Mouse (Mus musculus) heart, embryonic 13.5 days (tissue): Measurements from ENCODE around the gene Rpgrip1l. TPM values are rescaled to one million over a fixed set of nuclear protein-coding genes. Genes with fewer than 3 reads are reported as not detected.

Source experiments
- ATAC-seq: fragments of 200-750 bp; cut with Nextera tagmentation; 2 replicates; pipeline ENCODE4 v1.8.0; 2017; ENCODE audit warnings: moderate TSS enrichment; ENCODE audit not compliant: insufficient number of reproducible peaks, low FRiP score, low TSS enrichment; ENCODE audit errors: extremely low read depth
- H3K27ac ChIP-seq: fragments of 300-500 bp; sonication (generic); replicated peaks from 2 replicates; pipeline ENCODE4 v1.5.1; 2015; ENCODE audit warnings: moderate library complexity, mild to moderate bottlenecking, inconsistent platforms
- H3K27me3 ChIP-seq: fragments of 300-500 bp; sonication (generic); replicated peaks from 2 replicates; pipeline ENCODE4 v1.6.1; 2015; ENCODE audit warnings: mild to moderate bottlenecking, inconsistent platforms
- H3K36me3 ChIP-seq: fragments of 300-500 bp; sonication (generic); 2 replicates; pipeline ENCODE4 v1.6.1; 2015; ENCODE audit warnings: mild to moderate bottlenecking, inconsistent platforms
- H3K4me1 ChIP-seq: fragments of 300-500 bp; sonication (generic); 2 replicates; pipeline ENCODE4 v1.6.1; 2015; ENCODE audit warnings: inconsistent platforms
- H3K4me2 ChIP-seq: fragments of 300-500 bp; sonication (generic); 2 replicates; pipeline ENCODE4 v1.6.1; 2015; ENCODE audit warnings: inconsistent platforms, mild to moderate bottlenecking, moderate library complexity
- H3K4me3 ChIP-seq: fragments of 300-500 bp; sonication (generic); 2 replicates; pipeline ENCODE4 v1.5.1; 2015; ENCODE audit warnings: moderate library complexity, mild to moderate bottlenecking, inconsistent platforms
- H3K9ac ChIP-seq: fragments of 300-500 bp; sonication (generic); 2 replicates; pipeline ENCODE4 v1.6.1; 2015; ENCODE audit warnings: inconsistent platforms, mild to moderate bottlenecking, moderate library complexity
- H3K9me3 ChIP-seq: fragments of 300-500 bp; sonication (generic); 2 replicates; pipeline ENCODE4 v1.6.1; 2016; ENCODE audit warnings: inconsistent platforms
- WGBS: fragments of 180-500 bp; shearing (Covaris S2); methylation state at CpG from one replicate; pipeline ENCODE4 v1.1.7; 2015; ENCODE audit warnings: mixed read lengths; 5-methylcytosine and 5-hydroxymethylcytosine counted together
- polyA plus RNA-seq: library from polyadenylated mRNA; unstranded; fragments of >200 nt; fragmentation: Nextera tagmentation; extraction: Ambion mirVana; gene quantifications from 2 replicates; pipeline ENCODE4 v1.2.1, GENCODE M21; 2015

The Rpgrip1l gene
- polyA plus RNA-seq, 1 experiment from 2014 or later = 6.9 TPM

DNA sequence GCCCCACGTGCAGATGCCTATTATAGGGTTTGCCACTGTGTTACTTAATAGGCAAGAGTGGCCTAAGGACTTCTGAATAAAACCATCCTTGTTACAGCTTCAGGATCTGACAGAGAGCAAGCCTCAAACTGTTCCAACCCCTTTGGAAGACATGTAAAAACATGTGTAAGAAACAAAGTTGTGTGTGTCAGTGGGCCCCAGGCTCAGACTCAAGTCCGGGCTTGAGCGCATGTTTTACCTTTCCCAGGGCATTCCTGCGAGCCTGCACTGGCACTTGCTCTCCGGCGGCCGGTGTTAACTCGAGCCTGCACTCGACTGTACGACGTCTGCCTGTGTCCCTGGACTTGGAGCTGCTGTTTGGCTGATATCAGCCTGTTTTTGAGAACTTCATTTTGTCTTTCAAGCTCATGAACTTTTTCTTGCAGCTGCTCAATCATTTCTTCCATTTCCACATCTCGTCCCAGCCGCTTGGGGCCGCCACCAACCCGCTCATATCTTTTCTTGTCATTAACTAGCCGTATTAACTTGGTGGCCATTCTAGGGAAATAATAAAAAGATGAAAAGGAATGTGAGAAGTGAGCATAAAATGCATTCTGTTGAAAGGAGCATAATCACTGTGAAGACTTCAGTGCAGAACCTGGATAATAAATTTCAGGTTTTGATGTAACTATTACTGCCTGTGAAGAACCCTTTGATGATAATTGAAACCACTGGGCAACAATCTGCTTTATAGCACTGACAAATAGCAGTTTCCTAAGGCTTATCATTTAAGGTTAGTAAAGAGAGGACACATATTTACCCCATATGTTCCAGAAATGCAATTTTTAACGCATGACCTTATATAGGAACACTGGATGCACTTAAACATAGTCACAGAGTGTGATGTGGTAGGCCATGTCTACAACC is 8.3 kb downstream of the Rpgrip1l start:
- Histone ChIP-seq H3K27ac (no peak overlapping the region), H3K9ac (no peak overlapping the region), H3K4me1 (no peaks in the 10 kb centered on the region), H3K4me3 (no peak overlapping the region), H3K4me2 (no peak overlapping the region), H3K27me3 (no peaks in the 10 kb centered on the region), H3K9me3 (no peaks in the 10 kb centered on the region), H3K36me3 (peaks cover 35% of the 10 kb centered on the region)
- no peak for ATAC-seq
- WGBS = 66% methylated on average over 17 of the region's 17 CpGs

DNA sequence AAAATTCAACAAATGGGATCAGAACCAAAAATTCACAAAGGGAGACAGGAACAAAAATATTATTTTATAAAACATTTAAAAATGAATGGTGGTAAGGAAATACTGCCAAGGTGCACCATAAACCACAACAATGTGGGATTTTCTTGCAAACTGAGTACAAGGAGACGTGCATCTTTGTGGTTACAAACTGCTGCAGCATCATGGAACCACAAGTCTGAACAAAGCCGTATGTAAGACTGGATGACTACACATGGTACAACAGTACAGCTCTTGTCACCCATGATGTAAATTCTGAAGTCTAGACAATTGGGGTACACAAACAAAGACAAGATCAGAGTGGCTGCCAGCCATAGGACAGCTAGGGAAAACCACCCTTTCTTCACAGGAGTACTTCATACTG is 14.4 kb downstream of the Rpgrip1l start:
- peaks cover 35% of the 10 kb centered on the region for H3K36me3 ChIP-seq
- no peak overlapping the region for H3K27ac ChIP-seq
- no peak for ATAC-seq
- H3K4me3 ChIP-seq = no peak overlapping the region
- 82% methylated on average over 2 of the region's 2 CpGs for WGBS
- no peak overlapping the region for H3K9ac ChIP-seq
- H3K27me3 ChIP-seq = no peaks in the 10 kb centered on the region
- no peaks in the 10 kb centered on the region for H3K4me1 ChIP-seq
- no peaks in the 10 kb centered on the region for H3K9me3 ChIP-seq
- no peak overlapping the region for H3K4me2 ChIP-seq

DNA sequence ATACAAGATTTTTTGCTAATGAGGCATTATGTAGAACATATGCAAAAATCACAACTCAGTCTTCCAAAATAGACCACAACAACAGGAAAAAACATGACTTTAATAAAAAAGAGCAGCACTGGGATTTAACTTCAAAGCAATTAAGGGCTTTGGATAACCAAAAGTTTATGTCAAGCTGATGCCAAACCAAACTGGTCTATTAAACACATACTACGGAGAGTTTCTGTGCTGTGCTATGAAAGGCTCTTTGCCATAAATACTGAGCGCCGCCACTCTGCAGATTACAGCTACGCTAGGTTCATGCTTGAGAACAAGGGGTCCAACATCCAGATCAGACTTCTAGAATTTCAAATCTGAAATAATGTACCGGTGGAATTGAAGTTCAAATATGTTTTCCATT is 17.3 kb downstream of the Rpgrip1l start:
- ATAC-seq = no peak
- H3K4me1 ChIP-seq = no peaks in the 10 kb centered on the region
- no peak overlapping the region for H3K9ac ChIP-seq
- no peaks in the 10 kb centered on the region for H3K9me3 ChIP-seq
- no peak overlapping the region for H3K4me3 ChIP-seq
- no peak overlapping the region for H3K4me2 ChIP-seq
- peaks cover 21% of the 10 kb centered on the region for H3K36me3 ChIP-seq
- H3K27me3 ChIP-seq = no peaks in the 10 kb centered on the region
- 91% methylated on average over 5 of the region's 5 CpGs for WGBS
- no peak overlapping the region for H3K27ac ChIP-seq

DNA sequence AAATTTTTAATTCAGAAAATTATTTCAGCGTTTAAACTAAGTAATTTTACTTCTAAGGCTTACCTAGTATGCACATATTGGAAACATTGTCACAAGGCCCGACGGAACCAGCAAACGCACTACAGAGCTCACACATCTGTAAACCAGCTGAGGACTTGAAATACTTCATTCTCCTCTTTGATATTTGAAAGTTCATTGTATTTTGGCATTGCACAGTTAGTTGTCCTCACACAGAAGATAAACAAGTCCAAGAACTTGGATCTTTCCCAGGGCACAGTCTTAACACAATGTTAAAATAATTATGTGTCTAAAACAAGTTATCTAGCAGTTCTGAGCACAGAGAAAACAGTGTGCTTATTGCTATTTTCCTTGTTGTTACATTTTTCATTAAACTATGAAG is 22.5 kb downstream of the Rpgrip1l start:
- 79% methylated on average over 4 of the region's 4 CpGs for WGBS
- no peaks in the 10 kb centered on the region for H3K27me3 ChIP-seq
- H3K36me3 ChIP-seq = 0 out of 2 replicates have a peak, but pooled peaks cover 3% of the 10 kb centered on the region
- peaks cover 18% of the 10 kb centered on the region for H3K4me1 ChIP-seq
- H3K4me3 ChIP-seq = no peak overlapping the region
- no peak overlapping the region for H3K27ac ChIP-seq
- no peak for ATAC-seq
- H3K9ac ChIP-seq = no peak overlapping the region
- H3K9me3 ChIP-seq = no peaks in the 10 kb centered on the region
- no peak overlapping the region for H3K4me2 ChIP-seq

DNA sequence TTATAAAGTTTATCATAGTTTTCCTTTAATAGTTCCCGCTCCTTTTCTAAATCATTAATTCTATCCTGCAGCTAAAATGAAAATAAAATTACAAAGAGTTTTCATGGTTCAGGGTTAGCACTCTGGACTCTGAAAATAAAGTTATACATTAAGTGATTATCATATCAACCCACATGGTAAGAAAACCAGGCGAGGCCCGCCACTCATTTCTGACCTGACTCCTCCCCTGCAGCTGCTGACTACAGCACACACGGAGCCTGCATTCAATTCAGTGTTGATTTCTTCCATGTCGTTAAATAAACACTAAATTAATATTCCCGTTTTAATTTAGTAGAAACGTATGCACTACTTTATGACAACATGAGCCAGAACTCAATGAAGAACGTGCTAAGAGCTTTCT is 26.8 kb downstream of the Rpgrip1l start:
- Histone ChIP-seq H3K4me3 (no peak overlapping the region), H3K9ac (no peak overlapping the region), H3K4me2 (no peak overlapping the region), H3K4me1 (peaks cover 23% of the 10 kb centered on the region), H3K27ac (no peak overlapping the region), H3K36me3 (0 out of 2 replicates have a peak, but pooled peaks cover 3% of the 10 kb centered on the region), H3K27me3 (no peaks in the 10 kb centered on the region), H3K9me3 (no peaks in the 10 kb centered on the region)
- ATAC-seq = no peak; the same call in 1 of the 2 replicates
- 71% methylated on average over 8 of the region's 8 CpGs for WGBS

DNA sequence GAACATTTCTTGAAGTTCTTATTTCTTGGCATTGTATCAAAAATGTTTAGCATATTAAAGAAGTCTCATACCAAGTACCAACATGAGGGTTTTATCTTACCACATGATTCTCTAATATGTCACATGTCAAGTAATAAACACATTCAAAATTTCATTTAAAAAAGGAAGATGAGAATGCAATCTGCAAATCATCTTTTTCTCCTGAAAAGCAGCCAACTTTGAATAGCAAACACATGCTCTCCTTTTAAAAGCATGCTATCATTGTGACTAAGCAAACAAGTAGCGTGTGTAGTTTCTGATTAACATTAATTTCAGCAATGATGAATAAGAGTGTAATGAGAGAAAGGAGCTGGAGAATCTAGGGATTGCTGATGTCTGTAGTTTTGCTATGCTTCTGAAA is 29.2 kb downstream of the Rpgrip1l start:
- Histone ChIP-seq H3K27ac (no peak overlapping the region), H3K9ac (no peak overlapping the region), H3K27me3 (no peaks in the 10 kb centered on the region), H3K4me1 (peaks cover 22% of the 10 kb centered on the region), H3K36me3 (0 out of 2 replicates have a peak, but pooled peaks cover 3% of the 10 kb centered on the region), H3K4me2 (no peak overlapping the region), H3K4me3 (no peak overlapping the region), H3K9me3 (no peaks in the 10 kb centered on the region)
- WGBS = 79% methylated on average over 1 of the region's 1 CpGs
- ATAC-seq = no peak

DNA sequence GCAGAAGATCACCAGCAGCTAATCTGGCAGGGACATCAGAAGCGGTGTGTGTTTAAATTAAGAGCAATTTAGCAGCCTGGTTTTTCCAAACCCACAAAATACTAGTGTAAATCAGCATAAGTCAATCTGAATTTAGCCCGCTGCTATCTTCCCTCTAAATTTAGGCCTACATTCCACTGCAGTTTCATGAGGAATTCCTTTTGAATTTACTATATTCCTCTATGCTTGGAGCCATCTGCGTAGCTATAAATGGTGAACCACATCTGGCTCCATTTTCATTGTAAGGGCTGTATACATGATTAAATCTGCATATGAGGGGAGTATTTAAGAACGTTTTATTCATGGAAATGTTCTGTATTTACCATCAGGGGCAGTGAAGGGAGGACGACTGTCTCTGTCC is 30.4 kb downstream of the Rpgrip1l start:
- ATAC-seq = no peak

DNA sequence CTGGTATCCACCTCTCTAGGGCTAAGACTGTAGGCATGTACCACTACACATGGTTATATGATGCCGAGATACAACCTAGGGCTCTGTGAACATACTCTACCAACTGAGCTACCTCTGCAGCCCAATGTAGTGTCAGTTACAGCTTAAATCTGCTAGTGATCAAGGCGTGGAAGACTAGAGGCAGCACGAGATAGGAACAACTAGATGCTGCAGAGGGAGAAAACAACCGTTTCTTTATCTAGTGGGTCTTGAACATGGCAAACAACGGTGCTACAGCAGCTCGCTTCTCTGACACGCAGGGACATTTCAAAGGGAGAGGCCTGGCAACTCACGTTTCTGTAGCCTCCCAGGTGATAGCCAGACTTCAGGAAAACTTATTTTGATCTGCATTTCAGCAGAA is 31.5 kb downstream of the Rpgrip1l start:
- Histone ChIP-seq H3K4me2 (no peak overlapping the region), H3K9me3 (no peaks in the 10 kb centered on the region), H3K4me1 (peaks cover 6% of the 10 kb centered on the region; the same call in 1 of the 2 replicates), H3K9ac (no peak overlapping the region), H3K4me3 (no peak overlapping the region), H3K36me3 (0 out of 2 replicates have a peak, but pooled peaks cover 4% of the 10 kb centered on the region), H3K27ac (no peak overlapping the region), H3K27me3 (no peaks in the 10 kb centered on the region)
- no peak for ATAC-seq
- WGBS = 66% methylated on average over 8 of the region's 8 CpGs

More for the DNA sequence above, 30.4 kb downstream of the Rpgrip1l start:
- H3K9ac ChIP-seq = no peak overlapping the region
- 0 out of 2 replicates have a peak, but pooled peaks cover 3% of the 10 kb centered on the region for H3K36me3 ChIP-seq
- H3K4me2 ChIP-seq = no peak overlapping the region
- peaks cover 13% of the 10 kb centered on the region for H3K4me1 ChIP-seq
- H3K27ac ChIP-seq = no peak overlapping the region
- 61% methylated on average over 5 of the region's 5 CpGs for WGBS
- H3K4me3 ChIP-seq = no peak overlapping the region
- no peaks in the 10 kb centered on the region for H3K27me3 ChIP-seq
- no peaks in the 10 kb centered on the region for H3K9me3 ChIP-seq

DNA sequence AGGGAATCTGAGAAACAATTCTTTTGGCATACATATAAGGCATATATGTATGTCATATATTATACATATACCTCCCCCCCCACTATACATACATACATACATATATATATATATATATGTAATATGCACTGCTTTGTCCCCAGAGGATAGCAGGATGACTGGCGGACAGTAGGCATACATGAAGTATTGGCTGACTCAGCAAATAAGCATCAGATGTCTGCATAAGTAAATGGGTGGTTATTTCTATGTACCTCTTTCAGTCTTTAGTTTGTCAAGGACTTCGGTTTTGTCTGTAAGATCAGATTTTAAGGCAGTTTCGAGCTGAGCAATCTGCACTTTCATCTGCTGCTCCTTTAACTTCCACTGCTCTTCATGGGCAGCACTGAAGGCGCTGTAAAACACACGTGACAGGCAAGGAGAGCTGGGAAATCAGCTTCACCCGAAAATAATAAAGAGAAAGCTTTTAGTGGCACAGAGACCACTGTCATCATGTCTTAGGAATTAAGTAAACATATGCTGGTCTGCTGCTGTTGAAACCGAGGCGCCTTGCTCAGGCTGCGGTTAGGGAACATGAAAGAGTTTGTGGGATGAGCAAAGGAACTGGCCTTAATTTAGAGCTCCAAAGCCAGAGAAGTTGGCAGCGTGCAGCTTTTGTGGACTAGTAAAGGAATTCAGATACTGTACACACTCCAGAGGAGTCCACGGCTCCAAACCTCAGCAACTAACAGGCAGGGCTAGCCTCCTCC is 32.4 kb downstream of the Rpgrip1l start:
- H3K27ac ChIP-seq = no peak overlapping the region
- peaks cover 7% of the 10 kb centered on the region; the same call in 1 of the 2 replicates for H3K36me3 ChIP-seq
- no peaks in the 10 kb centered on the region for H3K27me3 ChIP-seq
- 70% methylated on average over 11 of the region's 11 CpGs for WGBS
- ATAC-seq = no peak
- peaks cover 6% of the 10 kb centered on the region; the same call in 1 of the 2 replicates for H3K4me1 ChIP-seq
- H3K9ac ChIP-seq = no peak overlapping the region
- peaks cover 5% of the 10 kb centered on the region; the same call in 1 of the 2 replicates for H3K9me3 ChIP-seq
- no peak overlapping the region for H3K4me3 ChIP-seq
- no peak overlapping the region for H3K4me2 ChIP-seq

DNA sequence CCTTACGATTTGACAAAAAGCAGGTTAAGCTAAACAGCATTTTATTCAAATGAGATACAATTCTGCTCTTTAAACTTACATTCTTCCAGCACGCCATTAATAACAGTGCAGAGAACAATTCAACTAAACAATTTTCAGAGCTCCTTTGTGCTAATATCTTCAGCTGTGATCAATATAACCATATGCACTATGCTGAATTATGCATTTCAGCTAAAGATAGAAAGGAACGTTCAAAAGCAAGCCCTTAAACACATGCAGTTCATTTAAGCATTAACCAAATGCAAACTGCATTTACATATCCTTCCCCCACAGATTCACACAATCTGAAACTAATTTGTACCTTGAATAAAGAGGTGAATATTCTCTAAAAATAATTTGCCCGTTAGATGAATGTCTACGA is 35.0 kb downstream of the Rpgrip1l start:
- Histone ChIP-seq H3K9me3 (peaks cover 5% of the 10 kb centered on the region; the same call in 1 of the 2 replicates), H3K36me3 (peaks cover 13% of the 10 kb centered on the region), H3K4me1 (peaks cover 6% of the 10 kb centered on the region; the same call in 1 of the 2 replicates), H3K27me3 (no peaks in the 10 kb centered on the region), H3K4me2 (no peak overlapping the region), H3K27ac (no peak overlapping the region), H3K9ac (no peak overlapping the region), H3K4me3 (no peak overlapping the region)
- 73% methylated on average over 5 of the region's 5 CpGs for WGBS
- no peak for ATAC-seq

DNA sequence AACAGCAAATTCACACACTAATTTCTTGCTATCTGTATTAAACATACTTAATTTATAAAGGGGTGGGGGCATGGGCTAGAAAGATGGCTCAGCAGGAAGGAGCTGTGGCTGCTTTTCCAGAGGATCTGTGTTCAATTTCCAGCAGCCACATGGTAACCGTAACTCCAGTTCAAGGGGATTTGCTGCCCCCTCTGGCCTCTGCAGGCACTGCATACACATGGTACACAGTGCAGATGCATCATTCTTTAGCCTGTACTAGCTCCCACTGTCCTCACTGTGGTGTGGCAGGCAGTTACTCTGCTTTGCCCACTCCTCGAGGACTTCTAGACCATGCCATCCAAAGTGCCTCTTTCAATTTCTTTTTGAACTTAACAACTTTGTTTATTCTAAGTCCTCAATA is 36.7 kb downstream of the Rpgrip1l start:
- Histone ChIP-seq H3K9ac (no peak overlapping the region), H3K36me3 (peaks cover 13% of the 10 kb centered on the region), H3K4me1 (no peaks in the 10 kb centered on the region), H3K27me3 (no peaks in the 10 kb centered on the region), H3K9me3 (peaks cover 5% of the 10 kb centered on the region; the same call in 1 of the 2 replicates), H3K27ac (no peak overlapping the region), H3K4me2 (no peak overlapping the region), H3K4me3 (no peak overlapping the region)
- 89% methylated on average over 2 of the region's 2 CpGs for WGBS
- no peak for ATAC-seq
